ENCODE assay signal across 8 mouse cellular contexts in the genomic region with DNA sequence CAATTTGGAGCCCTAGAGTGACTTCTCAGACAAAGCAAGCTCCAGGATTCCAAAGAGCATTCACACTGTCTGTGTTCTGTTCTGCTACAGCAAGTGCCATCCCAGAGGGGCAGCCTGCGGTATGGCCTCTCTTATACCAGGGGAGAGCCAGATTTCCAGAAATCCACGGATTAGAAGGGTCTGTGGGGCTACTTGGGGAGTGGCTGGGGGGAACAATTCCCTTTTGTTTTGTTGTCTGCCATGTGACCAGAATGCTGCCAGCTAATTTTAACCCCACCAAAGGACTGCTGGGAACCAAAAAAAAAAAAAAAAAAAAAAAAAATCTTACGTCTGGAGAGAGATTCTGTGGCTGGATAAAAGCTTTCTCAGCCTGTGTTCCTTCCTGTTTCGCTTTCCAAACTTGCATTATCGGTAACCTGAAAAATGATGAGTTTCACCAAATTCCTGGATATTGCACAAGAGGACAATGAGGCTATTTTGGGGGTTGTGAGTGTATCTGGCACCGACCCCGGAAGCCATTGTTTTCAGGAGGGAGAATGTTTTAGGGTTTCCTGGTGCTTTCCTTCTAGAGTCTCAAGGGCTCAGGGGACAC. TPM values are rescaled to one million over a fixed set of nuclear protein-coding genes. Genes with fewer than 3 reads are reported as not detected.
DNase-seq lines count a peak whose midpoint lies in the region; ATAC-seq lines count a peak whose summit lies in the region.

No protein-coding gene starts in this region.

- peak overlapping the region; percentile 39; the same call in 1 of the 2 replicates for H3K4me3 ChIP-seq in macrophage (ENCODE audit: inconsistent target)

- no peak for ATAC-seq in CD4-positive, CD25-positive, alpha-beta regulatory T cell, adult 4 months

- H3K79me2 ChIP-seq in macrophage (ENCODE audit: inconsistent target), result peaks cover 50% of the 10 kb centered on the region

- DNase-seq in cerebellum, adult 8-10 months, result peak; percentile 34
- no peak for DNase-seq in cerebellum, postnatal 36 days
- DNase-seq in adipocyte (ENCODE audit: low spot score), result peak; percentile 71
- peak; percentile 97 for DNase-seq in heart, adult 11 months
- DNase-seq in kidney, adult 18-20 months, result peak; percentile 41
- no peak for DNase-seq in left cerebral cortex, postnatal 4 days

- no peaks in the 10 kb centered on the region for H3K36me3 ChIP-seq in macrophage (ENCODE audit: inconsistent target)

- intact Hi-C loops in left cerebral cortex, postnatal 4 days (cut with DNase I), result no loop called here

- peak overlapping the region; percentile 97 for H3K27ac ChIP-seq in macrophage

- 5% methylated on average over 7 of the region's 7 CpGs for WGBS in macrophage (ENCODE audit: missing documents)

RNA-seq across cellular contexts. Expression of gene Irf2bpl, which starts 12.4 kb away (rescaled TPM):
- 10 to 100 TPM in 5 of 26 experiments, 1 to 10 TPM in 20, under 1 TPM in 1; 0.94 to 14.8 (median 5.9) TPM for total RNA-seq in macrophage (2018; cell fraction: chromatin; rRNA removed)
- 10 to 100 TPM in 24 of 26 experiments, 1 to 10 TPM in 2; 7.3 to 28.3 (median 21.4) TPM for total RNA-seq in macrophage (2018; cell fraction: cytosol; rRNA removed)
- total RNA-seq in macrophage (2018; cell fraction: nucleus; rRNA removed), result 10 to 100 TPM in 24 of 26 experiments, 1 to 10 TPM in 2; 7.2 to 45.6 (median 16.6) TPM
- polyA plus RNA-seq in macrophage (2018), result 9.1 to 32.1 TPM (median 10.4 TPM) in 3 replicates
- polyA plus RNA-seq in CD4-positive, CD25-positive, alpha-beta regulatory T cell, adult 4 months (2017; shearing (Covaris generic)), result 10 to 100 TPM in 1 of 2 experiments, 1 to 10 TPM in 1; 7.6 to 18.8 TPM
- total RNA-seq in left cerebral cortex, postnatal 4 days (2021), result 100 to 1,000 TPM; 124 to 127 TPM

RNA-seq across cellular contexts. Expression of gene Cipc, which starts 49.8 kb away (rescaled TPM):
- 100 to 1,000 TPM in 24 of 26 experiments, 10 to 100 TPM in 2; 47.8 to 664 (median 256) TPM for total RNA-seq in macrophage (2018; cell fraction: chromatin; rRNA removed)
- total RNA-seq in macrophage (2018; cell fraction: cytosol; rRNA removed), result 100 to 1,000 TPM in 9 of 26 experiments, 10 to 100 TPM in 17; 31.9 to 138 (median 77.0) TPM
- total RNA-seq in macrophage (2018; cell fraction: nucleus; rRNA removed), result 100 to 1,000 TPM in 20 of 26 experiments, 10 to 100 TPM in 6; 48.7 to 440 (median 191) TPM
- polyA plus RNA-seq in macrophage (2018), result 42.6 to 89.8 TPM (median 86.9 TPM) in 3 replicates
- polyA plus RNA-seq in CD4-positive, CD25-positive, alpha-beta regulatory T cell, adult 4 months (2017; shearing (Covaris generic)), result 10 to 100 TPM; 20.0 to 29.3 TPM
- 10 to 100 TPM; 56.9 to 60.6 TPM for total RNA-seq in left cerebral cortex, postnatal 4 days (2021)

Comparison
In these comparisons a context has a peak if more than half of its experiments do, and no peak if none do; other contexts are left out.
1. DNase-seq: peak in cerebellum, adult 8-10 months (single experiment), adipocyte (single experiment), heart, adult 11 months (single experiment) and kidney, adult 18-20 months (single experiment); none in cerebellum, postnatal 36 days (0 of 2) and left cerebral cortex, postnatal 4 days (single experiment).